ENCODE assay signal across 7 mouse cellular contexts in the genomic region with DNA sequence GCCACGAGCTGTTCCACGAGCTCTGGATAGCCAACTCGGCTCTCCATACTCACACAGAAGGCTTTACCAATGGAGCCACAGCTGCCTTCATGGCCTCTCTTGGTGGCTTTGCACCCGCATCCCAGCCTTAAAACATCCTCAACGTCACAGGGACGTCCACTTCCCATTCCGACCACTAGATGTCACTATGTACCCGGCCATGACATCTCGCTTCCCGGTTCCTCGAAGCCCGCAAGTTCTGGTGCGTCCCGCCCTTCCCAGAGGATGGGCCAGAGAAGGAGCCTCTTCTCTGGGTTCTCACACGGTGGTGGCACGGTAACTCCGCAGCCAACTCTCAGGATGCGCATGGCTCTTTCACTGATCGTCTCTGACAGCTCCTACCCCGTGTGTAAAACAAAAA. TPM values are rescaled to one million over a fixed set of nuclear protein-coding genes. Genes with fewer than 3 reads are reported as not detected.
DNase-seq lines count a peak whose midpoint lies in the region; ATAC-seq and TF ChIP-seq lines count a peak whose summit lies in the region.

No protein-coding gene starts in this region.

- peak; percentile 87 for TF ChIP-seq CTCF in Patski (IDR thresholded peaks at IDR 0.05)

- H3K4me2 ChIP-seq in forebrain, embryonic 12.5 days, result peak overlapping the region; percentile 34; the same call in 1 of the 2 replicates
- H3K4me2 ChIP-seq in hindbrain, embryonic 11.5 days (replicated peaks; ENCODE audit: low read depth, low read length), result no peak overlapping the region; the same call in 1 of the 2 replicates

- H3K4me3 ChIP-seq in forebrain, embryonic 12.5 days (replicated peaks), result no peak overlapping the region
- H3K4me3 ChIP-seq in hindbrain, embryonic 11.5 days (ENCODE audit: low read depth, low read length), result no peak overlapping the region

- H3K4me1 ChIP-seq in forebrain, embryonic 12.5 days, result no peaks in the 10 kb centered on the region; the same call in 1 of the 2 replicates
- no peaks in the 10 kb centered on the region for H3K4me1 ChIP-seq in hindbrain, embryonic 11.5 days (replicated peaks; ENCODE audit: control insufficient read depth, insufficient read depth, low read length)

- peak; percentile 51 for ATAC-seq in Patski
- ATAC-seq in forebrain, embryonic 12.5 days (ENCODE audit: low FRiP score), result 0 out of 2 replicates have a peak, but pooled peaks have one; percentile 20
- ATAC-seq in hindbrain, embryonic 11.5 days (ENCODE audit: low FRiP score), result no peak
- peak; percentile 85 for ATAC-seq in megakaryocyte-erythroid progenitor cell, adult 5-6 weeks (replicated peaks; ENCODE audit: low FRiP score, low TSS enrichment, poor library complexity, severe bottlenecking)

- POLR2A ChIA-PET in Patski (lab: Charles Lee), result no interaction called here

- H3K9me3 ChIP-seq in forebrain, embryonic 12.5 days, result no peaks in the 10 kb centered on the region
- H3K9me3 ChIP-seq in hindbrain, embryonic 11.5 days (ENCODE audit: control insufficient read depth, low read length), result no peaks in the 10 kb centered on the region

- 3% methylated on average over 20 of the region's 20 CpGs for WGBS in forebrain, embryonic 12.5 days
- WGBS in hindbrain, embryonic 11.5 days, result 4% methylated on average over 20 of the region's 20 CpGs

- H3K36me3 ChIP-seq in forebrain, embryonic 12.5 days (replicated peaks), result no peaks in the 10 kb centered on the region
- H3K36me3 ChIP-seq in hindbrain, embryonic 11.5 days (ENCODE audit: control insufficient read depth, insufficient read depth, low read length), result no peaks in the 10 kb centered on the region

- H3K27ac ChIP-seq in forebrain, embryonic 12.5 days, result no peak overlapping the region
- no peak overlapping the region for H3K27ac ChIP-seq in hindbrain, embryonic 11.5 days (ENCODE audit: low read depth, low read length)

- 0 out of 2 replicates have a peak overlapping the region, but pooled peaks have one; percentile 29 for H3K9ac ChIP-seq in forebrain, embryonic 12.5 days
- H3K9ac ChIP-seq in hindbrain, embryonic 11.5 days (ENCODE audit: low read depth, low read length), result no peak overlapping the region

- peak; percentile 10 for DNase-seq in Patski (ENCODE audit: low read depth, low spot score)
- peak; percentile 33 for DNase-seq in c-Kit-positive CD71-positive TER-119-positive erythroid progenitor cells, embryonic 14.5 days (ENCODE audit: low spot score)
- DNase-seq in hindbrain, embryonic 11.5 days (ENCODE audit: low spot score), result peak; percentile 89
- peak; percentile 81 to 84 for DNase-seq in layer of hippocampus, postnatal 36 days
- peak; percentile 82 for DNase-seq in right cerebral cortex, postnatal 25 days

- CTCF ChIA-PET in Patski (lab: Charles Lee), result interaction anchor here (2.2 kb wide), 1 partner anchor 359 kb away, joined by 10 read pairs; a partner anchor contains a TSS

- in situ Hi-C loops in Patski (cut with MboI; ENCODE audit: low pct_unique_long_range_greater_than_20kb), result loop anchor here (10.0 to 25.0 kb wide), 3 partner anchors 221 to 571 kb away; no protein-coding TSS in a partner anchor

- H3K27me3 ChIP-seq in Patski, result peaks cover 33% of the 10 kb centered on the region
- peaks cover 20% of the 10 kb centered on the region for H3K27me3 ChIP-seq in forebrain, embryonic 12.5 days
- H3K27me3 ChIP-seq in hindbrain, embryonic 11.5 days (ENCODE audit: control insufficient read depth, insufficient read depth, low read length), result 0 out of 2 replicates have a peak, but pooled peaks cover 3% of the 10 kb centered on the region

RNA-seq across cellular contexts. Expression of a gene that starts 8.8 kb away (rescaled TPM):
- not detected for polyA plus RNA-seq in Patski (2021)
- not detected in 2 replicates for polyA plus RNA-seq in forebrain, embryonic 12.5 days (2016; fragmentation: Nextera tagmentation; extraction: Ambion mirVana)
- polyA plus RNA-seq in hindbrain, embryonic 11.5 days (2014; fragmentation: Nextera tagmentation; extraction: Ambion mirVana), result not detected in 2 replicates
- total RNA-seq in layer of hippocampus, postnatal 36 days (2021), result not detected
- total RNA-seq in megakaryocyte-erythroid progenitor cell, adult 5-6 weeks (2014; fragmentation: Nextera tagmentation), result not detected in 2 replicates
- not detected in 2 replicates for total RNA-seq in megakaryocyte-erythroid progenitor cell, adult 5-6 weeks (2017)

RNA-seq across cellular contexts. Expression of a gene that starts 55.3 kb away (rescaled TPM):
- polyA plus RNA-seq in Patski (2021), result 0.12 TPM
- polyA plus RNA-seq in forebrain, embryonic 12.5 days (2016; fragmentation: Nextera tagmentation; extraction: Ambion mirVana), result 14.3 and 14.8 TPM in 2 replicates
- 8.5 and 10.5 TPM in 2 replicates for polyA plus RNA-seq in hindbrain, embryonic 11.5 days (2014; fragmentation: Nextera tagmentation; extraction: Ambion mirVana)
- 10 to 100 TPM; 86.9 to 88.3 TPM for total RNA-seq in layer of hippocampus, postnatal 36 days (2021)
- total RNA-seq in megakaryocyte-erythroid progenitor cell, adult 5-6 weeks (2014; fragmentation: Nextera tagmentation), result 0.46 TPM in 1 of 2 replicates, not detected in the other
- 7.7 TPM in 1 of 2 replicates, not detected in the other for total RNA-seq in megakaryocyte-erythroid progenitor cell, adult 5-6 weeks (2017)

Comparison
In these comparisons a context has a peak if more than half of its experiments do, and no peak if none do; other contexts are left out.
1. DNase-seq: peak in every context shown above with its lines; median percentile 89 in hindbrain, embryonic 11.5 days; 82 in layer of hippocampus, postnatal 36 days; 82 in right cerebral cortex, postnatal 25 days; 33 in c-Kit-positive CD71-positive TER-119-positive erythroid progenitor cells, embryonic 14.5 days; 10 in Patski.